Mouse (Mus musculus) heart, embryonic 10.5 days (tissue): ENCODE measurements at regions not wholly inside any gene's neighbourhood (a gene's known extent, or its start where the extent isn't known, plus 50 kb on each side); places are given as distances from the start of the nearest gene placed in this dataset.

ENCODE experiments used
- DNase-seq: peaks from one replicate; pipeline ENCODE4 v3.0.0-alpha.2; 2017; ENCODE audit warnings: low spot score
- H3K27ac ChIP-seq: fragments of 300-500 bp; sonication (generic); 2 replicates; pipeline ENCODE4 v1.5.1; 2016; ENCODE audit warnings: mild to moderate bottlenecking
- H3K27me3 ChIP-seq: fragments of 300-500 bp; sonication (generic); 2 replicates; pipeline ENCODE4 v1.6.1; 2016; ENCODE audit warnings: mild to moderate bottlenecking; ENCODE audit not compliant: poor library complexity, insufficient read depth, severe bottlenecking
- H3K36me3 ChIP-seq: fragments of 300-500 bp; sonication (generic); 2 replicates; pipeline ENCODE4 v1.6.1; 2016; ENCODE audit warnings: mild to moderate bottlenecking, moderate library complexity
- H3K4me1 ChIP-seq: fragments of 300-500 bp; sonication (generic); 2 replicates; pipeline ENCODE4 v1.6.1; 2016; ENCODE audit warnings: mild to moderate bottlenecking
- H3K4me3 ChIP-seq: fragments of 300-500 bp; sonication (generic); 2 replicates; pipeline ENCODE4 v1.5.1; 2016; ENCODE audit warnings: mild to moderate bottlenecking, moderate library complexity
- H3K9me3 ChIP-seq: fragments of 300-500 bp; sonication (generic); 2 replicates; pipeline ENCODE4 v1.6.1; 2016; ENCODE audit warnings: mild to moderate bottlenecking, moderate library complexity
- whole genome bisulfite sequencing: fragments of 180-500 bp; shearing (Covaris S2); methylation state at CpG from one replicate; pipeline ENCODE4 v1.1.7; 2016; 5-methylcytosine and 5-hydroxymethylcytosine counted together

DNA sequence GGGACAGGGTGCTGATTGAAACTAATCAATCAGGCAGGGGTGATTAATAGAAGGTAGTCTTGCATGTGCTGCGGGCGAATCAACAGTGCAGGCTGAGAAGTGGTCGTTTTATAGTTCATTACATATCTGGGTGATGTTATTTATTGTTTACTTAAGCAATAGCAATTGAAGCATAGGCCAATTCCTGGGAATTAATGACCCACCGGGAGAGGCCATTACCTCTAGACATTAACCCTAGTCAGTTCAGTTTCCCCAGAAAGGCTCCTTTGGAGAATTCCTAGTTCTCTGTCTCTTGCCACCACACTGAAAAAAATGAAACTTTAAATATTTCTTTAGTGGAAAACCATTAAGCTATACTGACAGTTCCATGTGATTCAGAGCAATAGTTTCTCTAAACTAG is 236.6 kb downstream of the Samd5 start:
- H3K4me3 ChIP-seq: no peak overlapping the region
- 72% methylated on average over 4 of the region's 4 CpGs for WGBS
- H3K27ac ChIP-seq: no peak overlapping the region
- DNase-seq: no peak
- H3K4me1 ChIP-seq: peaks cover 8% of the 10 kb centered on the region
- no peaks in the 10 kb centered on the region for H3K9me3 ChIP-seq
- H3K36me3 ChIP-seq: no peaks in the 10 kb centered on the region
- no peaks in the 10 kb centered on the region for H3K27me3 ChIP-seq

DNA sequence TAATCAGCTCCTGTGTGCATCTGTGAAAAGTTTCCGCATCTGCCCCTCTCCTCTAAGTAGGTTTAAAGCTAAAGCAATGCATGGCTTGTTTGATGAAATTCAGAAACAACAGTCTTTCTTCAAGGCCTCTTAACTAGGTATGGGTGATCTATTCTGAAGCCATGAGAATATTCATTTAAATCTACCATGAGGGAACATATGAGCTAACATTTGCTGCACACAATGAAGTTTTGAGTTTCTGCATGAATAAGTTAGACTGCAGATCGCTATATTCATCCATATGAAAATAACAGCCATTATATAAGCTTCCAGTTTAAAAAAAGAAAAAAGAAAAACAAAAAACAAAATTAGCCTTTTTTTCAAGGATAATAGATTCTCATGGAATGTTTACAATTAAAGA is 245.9 kb downstream of the Samd5 start:
- no peaks in the 10 kb centered on the region for H3K9me3 ChIP-seq
- 88% methylated on average over 2 of the region's 2 CpGs for WGBS
- no peak for DNase-seq
- H3K4me3 ChIP-seq: no peak overlapping the region
- no peak overlapping the region for H3K27ac ChIP-seq
- no peaks in the 10 kb centered on the region for H3K36me3 ChIP-seq
- H3K27me3 ChIP-seq: no peaks in the 10 kb centered on the region
- H3K4me1 ChIP-seq: no peaks in the 10 kb centered on the region

GRCm38 (mm10) chr10:9420741-9421140 is 254.3 kb downstream of the Samd5 start:
- H3K27ac ChIP-seq: no peak overlapping the region
- no peaks in the 10 kb centered on the region for H3K36me3 ChIP-seq
- H3K27me3 ChIP-seq: no peaks in the 10 kb centered on the region

GRCm38 (mm10) chr10:9416685-9417084 is 258.3 kb downstream of the Samd5 start:
- Histone ChIP-seq H3K4me1 (no peaks in the 10 kb centered on the region), H3K36me3 (no peaks in the 10 kb centered on the region), H3K27me3 (no peaks in the 10 kb centered on the region), H3K27ac (no peak overlapping the region), H3K9me3 (no peaks in the 10 kb centered on the region), H3K4me3 (no peak overlapping the region)
- no peak for DNase-seq
- whole genome bisulfite sequencing: 88% methylated on average over 5 of the region's 5 CpGs

More at GRCm38 (mm10) chr10:9420741-9421140, 254.3 kb downstream of the Samd5 start:
- no peaks in the 10 kb centered on the region for H3K4me1 ChIP-seq
- no peak overlapping the region for H3K4me3 ChIP-seq
- no peak for DNase-seq
- 86% methylated on average over 4 of the region's 4 CpGs for WGBS
- H3K9me3 ChIP-seq: no peaks in the 10 kb centered on the region

DNA sequence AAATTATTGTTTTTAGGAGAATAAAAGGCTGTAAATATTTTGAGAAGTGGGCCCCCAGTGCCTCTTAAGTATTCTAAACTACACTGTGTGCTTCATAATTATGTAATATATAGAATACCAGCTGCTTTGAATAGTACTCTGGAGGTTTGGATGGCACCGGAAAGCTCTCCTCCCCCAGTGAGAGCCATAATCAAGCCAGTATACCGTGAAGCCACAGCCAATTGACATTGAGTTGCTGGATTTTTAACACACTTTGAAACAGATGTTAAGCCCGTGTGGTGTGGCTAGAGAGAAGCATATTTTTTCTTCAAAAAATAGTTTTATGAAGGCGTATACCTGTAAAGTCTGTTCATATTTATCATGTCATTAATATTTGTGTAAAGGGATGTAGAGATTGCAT is 268.9 kb downstream of the Samd5 start:
- no peak overlapping the region for H3K4me3 ChIP-seq
- H3K27me3 ChIP-seq: no peaks in the 10 kb centered on the region
- no peaks in the 10 kb centered on the region for H3K9me3 ChIP-seq
- DNase-seq: no peak
- H3K27ac ChIP-seq: no peak overlapping the region
- H3K36me3 ChIP-seq: no peaks in the 10 kb centered on the region
- H3K4me1 ChIP-seq: no peaks in the 10 kb centered on the region
- WGBS: 79% methylated on average over 4 of the region's 4 CpGs

GRCm38 (mm10) chr10:9405417-9405816 is 269.6 kb downstream of the Samd5 start:
- no peaks in the 10 kb centered on the region for H3K4me1 ChIP-seq
- H3K9me3 ChIP-seq: no peaks in the 10 kb centered on the region
- H3K4me3 ChIP-seq: no peak overlapping the region
- H3K27ac ChIP-seq: no peak overlapping the region
- 84% methylated on average over 2 of the region's 2 CpGs for WGBS
- no peaks in the 10 kb centered on the region for H3K27me3 ChIP-seq
- DNase-seq: no peak
- no peaks in the 10 kb centered on the region for H3K36me3 ChIP-seq

GRCm38 (mm10) chr10:9404963-9405362 is 270.0 kb downstream of the Samd5 start:
- Histone ChIP-seq H3K36me3 (no peaks in the 10 kb centered on the region), H3K9me3 (no peaks in the 10 kb centered on the region), H3K27ac (no peak overlapping the region), H3K27me3 (no peaks in the 10 kb centered on the region), H3K4me1 (no peaks in the 10 kb centered on the region), H3K4me3 (no peak overlapping the region)
- no peak for DNase-seq
- WGBS: 83% methylated on average over 6 of the region's 6 CpGs

- Histone ChIP-seq H3K4me1 (no peaks in the 10 kb centered on the region), H3K27me3 (no peaks in the 10 kb centered on the region), H3K4me3 (no peak overlapping the region), H3K27ac (no peak overlapping the region), H3K9me3 (no peaks in the 10 kb centered on the region), H3K36me3 (no peaks in the 10 kb centered on the region)
- WGBS: 88% methylated on average over 15 of the region's 15 CpGs
- DNase-seq: no peak
Measured at GRCm38 (mm10) chr10:9400911-9401617, 273.9 kb downstream of the Samd5 start.

DNA sequence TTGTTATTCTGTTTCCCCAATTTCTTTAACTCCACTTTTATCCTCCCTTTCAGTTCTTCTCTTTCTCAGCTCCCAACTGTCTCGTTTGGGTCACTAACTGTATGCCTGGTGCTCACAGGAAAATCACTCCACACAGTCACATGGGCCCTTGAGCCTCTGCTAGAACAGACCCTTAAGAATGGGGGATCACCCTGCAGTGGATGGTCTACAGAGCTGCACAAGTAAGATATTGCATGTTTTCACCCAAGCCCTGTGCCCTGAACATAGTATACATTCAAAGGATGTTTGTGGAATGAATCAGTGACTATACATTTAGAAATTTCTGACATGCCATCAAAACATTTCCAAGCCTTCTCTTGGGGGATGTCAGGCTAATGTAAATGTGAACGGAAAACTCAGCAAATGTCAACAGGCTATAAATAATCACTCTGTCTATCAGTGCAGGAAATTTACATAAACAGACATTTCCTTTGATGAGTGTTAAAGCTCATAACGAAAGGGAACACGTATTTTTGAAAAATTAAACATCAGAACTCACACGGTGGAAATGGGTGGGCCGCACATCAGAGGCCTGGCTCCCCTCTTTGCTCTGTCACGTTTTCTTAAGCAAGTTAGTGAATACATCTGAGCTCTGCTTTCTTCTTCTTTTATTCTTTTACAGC is 297.4 kb downstream of the Samd5 start:
- 65% methylated on average over 7 of the region's 7 CpGs for WGBS
- Histone ChIP-seq H3K4me1 (no peaks in the 10 kb centered on the region), H3K9me3 (no peaks in the 10 kb centered on the region), H3K27me3 (no peaks in the 10 kb centered on the region), H3K36me3 (no peaks in the 10 kb centered on the region), H3K4me3 (no peak overlapping the region), H3K27ac (no peak overlapping the region)
- DNase-seq: no peak

GRCm38 (mm10) chr10:9362306-9362865 is 312.6 kb downstream of the Samd5 start:
- H3K27ac ChIP-seq: no peak overlapping the region
- DNase-seq: no peak
- WGBS: 68% methylated on average over 1 of the region's 1 CpGs
- no peaks in the 10 kb centered on the region for H3K27me3 ChIP-seq
- H3K4me3 ChIP-seq: no peak overlapping the region
- no peaks in the 10 kb centered on the region for H3K9me3 ChIP-seq
- no peaks in the 10 kb centered on the region for H3K36me3 ChIP-seq
- no peaks in the 10 kb centered on the region for H3K4me1 ChIP-seq

- 83% methylated on average over 8 of the region's 8 CpGs for WGBS
- H3K27me3 ChIP-seq: no peaks in the 10 kb centered on the region
- no peaks in the 10 kb centered on the region for H3K36me3 ChIP-seq
- no peaks in the 10 kb centered on the region for H3K9me3 ChIP-seq
- H3K27ac ChIP-seq: no peak overlapping the region
- DNase-seq: no peak
- H3K4me1 ChIP-seq: no peaks in the 10 kb centered on the region
- no peak overlapping the region for H3K4me3 ChIP-seq
Measured at GRCm38 (mm10) chr10:9338207-9338801, 336.7 kb downstream of the Samd5 start.

DNA sequence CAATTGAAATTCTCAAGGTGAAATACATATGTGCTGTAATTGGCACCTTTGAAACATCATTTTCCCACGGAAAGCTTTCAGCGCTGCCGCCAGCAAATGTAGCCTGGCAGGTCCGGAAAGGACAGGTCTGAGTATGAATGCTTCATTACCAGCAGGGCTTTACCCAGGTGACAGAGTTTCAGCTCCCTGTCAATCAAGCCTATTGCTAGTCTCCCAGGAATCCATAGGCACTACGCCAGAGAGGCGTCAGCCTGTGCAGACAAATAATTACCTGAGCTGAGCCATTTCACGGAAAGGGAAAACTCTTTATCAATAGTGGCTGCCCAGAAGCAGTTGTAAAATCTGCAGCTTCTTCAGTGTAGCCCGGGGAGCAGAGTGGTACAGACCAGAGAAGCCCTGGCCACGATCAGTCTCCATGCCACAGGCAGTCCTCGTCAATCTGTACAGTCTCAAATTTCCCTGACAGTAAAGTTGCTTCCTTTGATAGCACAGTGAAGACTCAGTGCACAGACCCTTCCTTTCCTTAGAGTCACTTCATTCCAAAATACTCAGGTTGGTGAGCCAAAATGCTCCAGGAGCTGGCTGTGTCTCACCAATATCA is 340.7 kb downstream of the Samd5 start:
- no peak overlapping the region for H3K27ac ChIP-seq
- no peaks in the 10 kb centered on the region for H3K36me3 ChIP-seq
- H3K4me3 ChIP-seq: no peak overlapping the region
- 71% methylated on average over 10 of the region's 10 CpGs for WGBS
- no peaks in the 10 kb centered on the region for H3K9me3 ChIP-seq
- H3K4me1 ChIP-seq: no peaks in the 10 kb centered on the region
- no peaks in the 10 kb centered on the region for H3K27me3 ChIP-seq
- DNase-seq: no peak

- Histone ChIP-seq H3K9me3 (no peaks in the 10 kb centered on the region), H3K4me1 (no peaks in the 10 kb centered on the region), H3K4me3 (no peak overlapping the region), H3K36me3 (no peaks in the 10 kb centered on the region), H3K27ac (no peak overlapping the region), H3K27me3 (no peaks in the 10 kb centered on the region)
- WGBS: 44% methylated on average over 3 of the region's 3 CpGs
- DNase-seq: no peak
Measured at GRCm38 (mm10) chr10:9331694-9332093, 343.3 kb downstream of the Samd5 start.
